Mouse (Mus musculus) limb, embryonic 11.5 days (tissue): ENCODE measurements around the gene Selenos. TPM values are rescaled to one million over a fixed set of nuclear protein-coding genes. Genes with fewer than 3 reads are reported as not detected.

Experiments
- ATAC-seq: fragments of 200-750 bp; cut with Nextera tagmentation; 2 replicates; pipeline ENCODE4 v1.8.0; 2017; ENCODE audit warnings: low read depth; ENCODE audit not compliant: insufficient number of reproducible peaks, low FRiP score, low TSS enrichment
- DNase-seq: peaks from one replicate; pipeline ENCODE4 v3.0.0-alpha.2; 2015; ENCODE audit warnings: low spot score
- H3K27ac ChIP-seq: fragments of 300-500 bp; sonication (generic); replicated peaks from 2 replicates; pipeline ENCODE4 v1.5.1; 2014; ENCODE audit warnings: low read depth, mild to moderate bottlenecking, low read length
- H3K27me3 ChIP-seq: fragments of 300-500 bp; sonication (generic); 2 replicates; pipeline ENCODE4 v1.6.1; 2014; ENCODE audit warnings: mild to moderate bottlenecking, low read length, mixed read lengths; ENCODE audit not compliant: control insufficient read depth, insufficient read depth
- H3K36me3 ChIP-seq: fragments of 300-500 bp; sonication (generic); 2 replicates; pipeline ENCODE4 v1.6.1; 2014; ENCODE audit warnings: mild to moderate bottlenecking, low read length, moderate library complexity, mixed read lengths; ENCODE audit not compliant: control insufficient read depth, insufficient read depth
- H3K4me1 ChIP-seq: fragments of 300-500 bp; sonication (generic); 2 replicates; pipeline ENCODE4 v1.6.1; 2014; ENCODE audit warnings: low read length, mixed read lengths; ENCODE audit not compliant: control insufficient read depth, insufficient read depth
- H3K4me2 ChIP-seq: fragments of 300-500 bp; sonication (generic); 2 replicates; pipeline ENCODE4 v1.6.1; 2014; ENCODE audit warnings: low read depth, mild to moderate bottlenecking, moderate library complexity; ENCODE audit not compliant: severe bottlenecking
- H3K4me3 ChIP-seq: fragments of 300-500 bp; sonication (generic); 2 replicates; pipeline ENCODE4 v1.5.1; 2014; ENCODE audit warnings: low read depth, low read length
- H3K9ac ChIP-seq: fragments of 300-500 bp; sonication (generic); 2 replicates; pipeline ENCODE4 v1.6.1; 2014; ENCODE audit warnings: mild to moderate bottlenecking, low read length
- H3K9me3 ChIP-seq: fragments of 300-500 bp; sonication (generic); 2 replicates; pipeline ENCODE4 v1.6.1; 2016; ENCODE audit warnings: low read length; ENCODE audit not compliant: control insufficient read depth
- WGBS: fragments of 180-500 bp; shearing (Covaris S2); extraction: QIAGEN DNeasy Blood & Tissue Kit; methylation state at CpG from one replicate; pipeline ENCODE4 v1.1.7; 2014; 5-methylcytosine and 5-hydroxymethylcytosine counted together
- polyA plus RNA-seq: library from polyadenylated mRNA; unstranded; fragments of >200 nt; fragmentation: Nextera tagmentation; extraction: Ambion mirVana; gene quantifications from 2 replicates; pipeline ENCODE4 v1.2.1, GENCODE M21; 2014

Selenos gene
- polyA plus RNA-seq, 1 experiment from 2014 or later = 87.7 TPM

DNA sequence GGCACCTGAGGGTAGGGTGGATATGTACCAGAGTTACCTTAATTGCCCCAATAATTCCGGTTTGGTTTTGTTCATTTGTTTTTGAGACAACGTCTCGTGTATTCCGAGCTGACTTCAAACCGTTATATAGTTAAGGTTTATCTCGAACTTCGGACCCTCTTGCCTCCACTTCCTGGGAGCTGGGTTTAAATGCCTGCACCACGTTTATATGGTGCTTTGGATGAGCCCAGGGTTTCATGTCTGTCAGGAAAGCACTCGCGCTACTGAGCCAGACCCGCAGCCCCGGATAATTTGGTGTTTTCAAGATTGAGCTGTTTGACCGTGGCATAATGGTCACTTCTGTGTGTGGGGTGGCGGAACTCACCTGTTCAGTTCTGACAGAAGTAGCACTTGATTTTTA, 18.4 kb upstream of the Selenos start:
- Histone ChIP-seq H3K4me3 (peak overlapping the region; percentile 99), H3K9ac (peak overlapping the region; percentile 95), H3K9me3 (no peaks in the 10 kb centered on the region), H3K27ac (no peak overlapping the region), H3K27me3 (no peaks in the 10 kb centered on the region), H3K4me2 (peak overlapping the region; percentile 69), H3K4me1 (peaks cover 3% of the 10 kb centered on the region; the same call in 1 of the 2 replicates), H3K36me3 (peaks cover 13% of the 10 kb centered on the region)
- no peak for DNase-seq
- ATAC-seq = no peak
- WGBS = 2% methylated on average over 14 of the region's 14 CpGs

DNA sequence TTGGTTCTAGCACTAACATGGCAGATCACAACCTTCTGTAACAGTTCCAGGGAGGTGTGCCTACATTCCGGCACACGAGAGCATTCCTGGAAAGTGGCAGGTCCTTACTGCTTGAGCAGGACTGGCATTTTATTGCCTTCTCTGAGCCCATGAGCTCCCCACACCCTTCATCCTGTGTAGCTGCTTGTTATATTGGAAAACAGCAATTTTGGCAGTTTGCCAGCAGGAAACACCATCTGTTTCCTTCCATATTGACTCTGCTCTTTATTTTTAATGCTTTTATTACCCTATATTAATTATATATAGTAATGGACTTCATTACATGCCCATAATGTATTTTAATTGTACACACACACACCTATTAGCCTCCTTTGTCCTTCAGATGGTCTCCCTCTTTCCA, 3.0 kb upstream of the Selenos start:
- no peak for ATAC-seq
- WGBS = 49% methylated on average over 2 of the region's 2 CpGs
- H3K4me3 ChIP-seq = no peak overlapping the region
- no peak overlapping the region for H3K9ac ChIP-seq
- peaks cover 12% of the 10 kb centered on the region for H3K36me3 ChIP-seq
- no peaks in the 10 kb centered on the region for H3K9me3 ChIP-seq
- peak; percentile 29 for DNase-seq
- no peaks in the 10 kb centered on the region for H3K27me3 ChIP-seq
- H3K27ac ChIP-seq = no peak overlapping the region
- no peak overlapping the region for H3K4me2 ChIP-seq
- peaks cover 6% of the 10 kb centered on the region for H3K4me1 ChIP-seq

DNA sequence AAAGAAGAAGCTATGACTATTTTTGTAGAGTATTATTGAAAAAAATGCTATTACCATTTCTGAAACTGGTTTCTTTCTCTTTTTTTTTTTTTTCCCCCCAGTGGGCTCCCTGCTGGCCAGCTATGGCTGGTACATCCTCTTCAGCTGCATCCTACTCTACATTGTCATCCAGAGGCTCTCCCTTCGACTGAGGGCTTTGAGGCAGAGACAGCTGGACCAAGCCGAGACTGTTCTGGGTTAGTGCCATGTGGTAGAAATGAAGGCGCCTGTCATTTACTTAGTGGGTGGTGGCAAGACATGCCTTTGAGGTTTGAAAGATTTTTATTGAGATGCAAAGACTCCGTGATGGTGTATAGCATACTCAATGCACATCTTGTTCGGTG, 773 bp downstream of the Selenos start:
- no peak for DNase-seq
- H3K9ac ChIP-seq = peak overlapping the region; percentile 59
- H3K36me3 ChIP-seq = peaks cover 11% of the 10 kb centered on the region
- H3K4me1 ChIP-seq = peaks cover 6% of the 10 kb centered on the region
- peak overlapping the region; percentile 57 for H3K4me3 ChIP-seq
- no peaks in the 10 kb centered on the region for H3K27me3 ChIP-seq
- no peaks in the 10 kb centered on the region for H3K9me3 ChIP-seq
- WGBS = 43% methylated on average over 5 of the region's 5 CpGs
- no peak for ATAC-seq
- peak overlapping the region; percentile 57 for H3K4me2 ChIP-seq
- H3K27ac ChIP-seq = no peak overlapping the region

DNA sequence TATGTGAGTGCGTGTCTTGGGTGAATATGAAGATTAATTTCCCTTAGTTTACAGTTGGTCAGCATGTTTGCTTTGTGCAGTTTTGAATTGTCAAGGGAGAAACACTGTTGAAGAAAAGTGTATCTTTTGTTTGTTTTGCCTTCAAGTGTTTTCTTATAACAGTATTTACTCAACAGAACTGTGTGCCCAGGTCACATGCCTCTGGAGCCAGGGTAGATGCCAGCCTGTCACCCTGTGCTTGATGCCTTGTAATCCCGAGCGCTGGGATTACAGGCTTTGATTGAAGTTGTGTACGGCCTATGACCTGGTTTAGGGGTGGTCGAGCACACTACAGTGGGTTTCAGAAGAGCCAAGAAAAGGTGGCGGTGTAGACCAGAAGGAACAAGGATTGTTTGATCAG, 4.3 kb downstream of the Selenos start:
- Histone ChIP-seq H3K4me3 (no peak overlapping the region), H3K9ac (no peak overlapping the region), H3K36me3 (peaks cover 12% of the 10 kb centered on the region; the same call in 1 of the 2 replicates), H3K27me3 (no peaks in the 10 kb centered on the region), H3K9me3 (no peaks in the 10 kb centered on the region), H3K27ac (no peak overlapping the region), H3K4me2 (no peak overlapping the region), H3K4me1 (peaks cover 6% of the 10 kb centered on the region)
- DNase-seq (no peak), ATAC-seq (no peak)
- 91% methylated on average over 6 of the region's 6 CpGs for WGBS

DNA sequence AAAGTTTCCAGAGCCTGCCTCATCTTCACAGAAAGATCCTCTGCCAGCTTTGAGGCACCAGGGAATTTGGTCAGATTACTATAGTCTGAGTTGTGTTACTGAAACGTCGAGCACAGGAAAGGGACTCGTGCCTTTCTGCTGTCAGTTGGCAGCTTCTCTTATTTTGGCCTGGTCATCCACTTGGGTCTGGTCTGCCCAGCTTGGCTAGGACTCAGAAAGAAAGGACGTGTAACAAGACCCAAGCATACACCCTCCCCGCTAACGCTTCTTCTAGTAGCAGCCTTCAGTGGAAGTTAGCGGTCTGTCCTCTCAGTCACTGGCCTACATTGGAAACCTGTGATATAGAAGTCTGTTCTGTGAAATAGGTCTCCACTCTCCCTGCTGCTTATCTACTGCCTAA, 5.1 kb downstream of the Selenos start:
- Histone ChIP-seq H3K4me2 (no peak overlapping the region), H3K27me3 (no peaks in the 10 kb centered on the region), H3K36me3 (peaks cover 15% of the 10 kb centered on the region; the same call in 1 of the 2 replicates), H3K9ac (no peak overlapping the region), H3K9me3 (no peaks in the 10 kb centered on the region), H3K4me3 (no peak overlapping the region), H3K27ac (no peak overlapping the region), H3K4me1 (peaks cover 6% of the 10 kb centered on the region)
- WGBS = 91% methylated on average over 7 of the region's 7 CpGs
- ATAC-seq (no peak), DNase-seq (no peak)

DNA sequence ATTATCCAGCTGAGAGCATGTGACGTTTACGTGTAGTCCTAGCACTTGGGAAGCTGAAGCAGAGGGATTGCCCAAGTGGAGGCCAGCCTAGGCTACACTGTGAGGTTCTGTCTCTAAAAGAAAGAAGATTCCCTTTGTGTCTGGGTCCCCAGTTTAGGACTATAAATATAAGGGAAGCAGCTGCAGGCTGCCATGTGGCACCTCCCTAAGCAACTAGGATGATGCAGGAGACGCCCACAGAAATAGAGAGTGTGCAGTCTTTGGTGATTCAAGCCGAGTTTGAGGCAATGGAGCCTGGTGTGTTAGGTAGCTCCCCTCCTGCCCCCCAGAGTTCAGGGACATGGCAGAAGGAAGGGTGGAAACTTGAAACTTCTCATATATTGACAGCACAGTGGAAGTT, 8.2 kb downstream of the Selenos start:
- DNase-seq = no peak
- Histone ChIP-seq H3K27ac (no peak overlapping the region), H3K4me1 (no peaks in the 10 kb centered on the region), H3K9ac (no peak overlapping the region), H3K4me2 (no peak overlapping the region), H3K9me3 (no peaks in the 10 kb centered on the region), H3K4me3 (no peak overlapping the region), H3K27me3 (no peaks in the 10 kb centered on the region), H3K36me3 (peaks cover 17% of the 10 kb centered on the region; the same call in 1 of the 2 replicates)
- WGBS = 92% methylated on average over 4 of the region's 4 CpGs
- ATAC-seq = no peak

DNA sequence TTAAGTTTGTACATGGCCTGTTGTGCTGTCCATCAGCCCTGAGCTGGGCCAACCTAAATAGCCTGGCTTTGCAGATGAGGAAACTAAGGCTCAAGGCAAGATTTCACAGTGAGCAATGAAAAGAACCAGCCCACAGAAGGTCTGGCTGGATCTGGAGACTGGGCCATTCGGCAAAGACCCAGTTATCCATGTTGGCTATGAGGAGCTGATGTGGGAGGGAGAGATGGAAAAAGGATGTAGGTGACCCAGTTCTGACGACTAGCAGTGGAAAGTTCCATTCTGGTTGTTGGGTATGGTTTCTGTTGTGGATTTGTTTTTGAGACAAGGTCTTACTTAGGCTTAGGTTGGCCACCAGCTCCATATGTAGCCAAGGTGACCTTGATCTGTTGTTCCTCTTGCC, 8.6 kb downstream of the Selenos start:
- DNase-seq (no peak), ATAC-seq (no peak)
- Histone ChIP-seq H3K36me3 (peaks cover 16% of the 10 kb centered on the region; the same call in 1 of the 2 replicates), H3K9ac (no peak overlapping the region), H3K27me3 (no peaks in the 10 kb centered on the region), H3K4me1 (no peaks in the 10 kb centered on the region), H3K9me3 (no peaks in the 10 kb centered on the region), H3K4me3 (no peak overlapping the region), H3K27ac (no peak overlapping the region), H3K4me2 (no peak overlapping the region)
- WGBS = 85% methylated on average over 2 of the region's 2 CpGs

DNA sequence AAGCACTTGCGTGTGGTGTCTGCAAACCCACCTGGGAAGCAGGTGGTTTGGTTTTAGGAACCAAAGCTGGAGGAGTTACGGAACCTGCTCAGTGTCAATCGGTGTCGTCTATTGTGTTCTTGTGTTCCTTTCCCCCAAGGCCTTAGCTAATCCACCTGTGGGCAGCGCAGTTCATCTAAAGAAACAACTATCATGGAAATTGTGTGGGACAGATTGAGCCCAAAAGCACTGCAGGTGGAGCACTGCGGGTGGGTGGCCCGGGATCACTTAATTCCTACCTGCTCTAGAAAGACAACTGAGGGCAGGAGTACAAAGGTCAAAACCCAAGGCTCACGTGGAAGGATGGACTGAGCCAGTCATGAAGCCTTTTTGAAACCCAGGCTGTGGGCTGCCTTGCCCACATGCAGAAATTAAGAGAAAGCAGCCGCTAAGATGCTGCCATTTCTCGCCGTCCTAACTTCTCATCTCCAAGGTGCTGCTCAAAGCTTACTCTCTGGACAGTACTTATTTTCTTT, 11.3 kb downstream of the Selenos start:
- Histone ChIP-seq H3K4me3 (no peak overlapping the region), H3K9ac (no peak overlapping the region), H3K27ac (no peak overlapping the region), H3K27me3 (no peaks in the 10 kb centered on the region), H3K36me3 (peaks cover 11% of the 10 kb centered on the region; the same call in 1 of the 2 replicates), H3K4me2 (no peak overlapping the region), H3K9me3 (no peaks in the 10 kb centered on the region), H3K4me1 (no peaks in the 10 kb centered on the region)
- WGBS = 90% methylated on average over 11 of the region's 11 CpGs
- no peak for ATAC-seq
- no peak for DNase-seq

DNA sequence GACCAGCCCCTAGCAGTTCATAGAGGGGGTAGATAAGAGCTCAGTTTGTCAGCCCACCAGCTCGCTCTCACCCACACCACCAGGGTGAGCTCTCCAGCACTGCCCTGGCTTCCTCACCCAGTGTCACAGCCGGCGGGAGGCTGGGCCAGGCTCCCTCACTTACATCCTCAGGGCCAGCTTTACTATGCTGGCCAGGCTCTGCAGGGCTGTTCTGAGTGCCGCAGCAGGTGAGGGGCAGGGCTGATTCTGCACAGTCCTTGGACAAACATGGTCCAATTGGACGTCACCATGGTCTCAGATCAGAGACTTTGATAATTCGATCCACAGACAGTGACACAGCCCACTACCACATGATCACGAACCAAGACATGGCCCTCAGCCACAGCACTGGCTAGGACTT, 12.1 kb downstream of the Selenos start:
- H3K4me2 ChIP-seq = no peak overlapping the region
- no peaks in the 10 kb centered on the region for H3K27me3 ChIP-seq
- no peak overlapping the region for H3K4me3 ChIP-seq
- no peak overlapping the region for H3K9ac ChIP-seq
- no peaks in the 10 kb centered on the region for H3K9me3 ChIP-seq
- DNase-seq (no peak), ATAC-seq (no peak)
- 85% methylated on average over 7 of the region's 7 CpGs for WGBS
- H3K27ac ChIP-seq = no peak overlapping the region
- peaks cover 11% of the 10 kb centered on the region; the same call in 1 of the 2 replicates for H3K36me3 ChIP-seq
- no peaks in the 10 kb centered on the region for H3K4me1 ChIP-seq
